Mouse (Mus musculus): ENCODE data around the gene Gm3573.
"Not testable (repeated sequence)": the region's sequence is repeated elsewhere in the genome, so short reads cannot be mapped to it uniquely, and the experiment has no call there.

Gene Gm3573

DNA sequence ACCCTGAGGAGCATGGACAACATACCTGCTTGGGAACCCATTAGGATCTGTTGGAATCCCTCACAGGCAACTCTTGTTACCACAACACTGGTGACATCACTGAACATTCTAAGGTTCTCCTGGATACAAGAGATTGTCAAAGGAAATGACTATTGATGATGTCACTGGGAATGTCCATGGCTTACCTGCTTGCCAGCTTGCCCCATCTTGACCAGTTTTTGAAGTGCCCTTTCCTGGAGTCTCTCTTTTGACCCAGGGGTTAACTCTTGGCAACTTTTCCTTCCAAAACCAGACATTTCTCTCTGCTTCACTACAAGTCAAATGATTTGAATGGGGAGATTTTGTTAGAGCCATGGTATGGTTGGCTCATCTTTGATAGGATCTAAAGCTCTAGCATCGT, at the start of gene Gm3573:
Gm3573 (minus strand) TSS at position 101 of the 400 bp plus-strand sequence.
- CTCF ChIA-PET, POLR2A ChIA-PET: not testable (repeated sequence)

DNA sequence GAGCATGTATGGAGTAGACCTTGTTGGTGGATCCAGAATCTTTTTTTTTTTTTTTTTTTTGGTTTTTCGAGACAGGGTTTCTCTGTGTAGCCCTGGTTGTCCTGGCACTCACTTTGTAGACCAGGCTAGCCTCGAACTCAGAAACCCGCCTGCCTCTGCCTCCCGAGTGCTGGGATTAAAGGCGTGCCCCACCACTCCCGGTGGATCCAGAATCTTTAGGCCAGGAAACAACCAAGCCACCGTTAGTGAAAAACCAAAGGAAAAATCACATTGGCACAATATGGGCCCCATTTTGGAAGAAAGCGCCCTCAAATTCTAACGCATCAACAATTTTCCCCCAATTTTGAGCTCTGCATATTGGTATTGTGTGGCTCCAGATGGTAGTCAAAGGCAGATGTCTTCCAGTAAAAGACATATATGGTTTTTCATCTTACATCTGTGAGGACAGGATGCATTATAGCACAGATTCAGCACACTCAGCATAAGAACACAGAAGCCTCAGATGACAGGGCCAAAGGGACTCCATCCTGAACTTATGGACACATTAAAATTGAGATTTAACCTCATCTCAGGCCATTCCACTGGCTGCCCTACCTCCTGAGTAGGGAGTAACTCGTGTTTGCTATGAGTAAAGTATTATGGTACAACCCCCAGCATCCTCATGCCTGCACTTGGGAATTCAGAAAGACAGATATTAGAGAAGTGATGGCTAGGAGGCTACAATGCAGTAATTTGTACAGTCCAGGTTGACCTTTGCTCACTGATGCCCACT, 26.4 kb upstream of the Gm3573 start:
- CTCF ChIA-PET, POLR2A ChIA-PET: not testable (repeated sequence)

DNA sequence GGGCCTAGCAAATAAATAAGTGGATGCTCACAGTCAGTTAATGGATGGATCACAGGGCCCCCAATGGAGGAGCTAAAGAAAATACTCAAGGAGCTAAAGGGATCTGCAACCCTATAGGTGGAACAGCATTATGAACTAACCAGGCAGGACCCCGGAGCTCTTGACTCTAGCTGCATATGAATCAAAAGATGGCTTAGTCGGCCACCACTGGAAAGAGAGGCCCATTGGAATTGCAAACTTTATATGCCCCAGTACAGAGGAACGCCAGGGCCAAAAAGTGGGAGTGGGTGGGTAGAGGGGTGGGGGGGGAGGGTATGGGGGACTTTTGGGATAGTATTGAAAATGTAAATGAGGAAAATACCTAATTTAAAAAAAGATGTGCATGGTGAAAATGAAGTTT, 6.7 kb downstream of the Gm3573 start:
- POLR2A ChIA-PET, CTCF ChIA-PET: not testable (repeated sequence)

DNA sequence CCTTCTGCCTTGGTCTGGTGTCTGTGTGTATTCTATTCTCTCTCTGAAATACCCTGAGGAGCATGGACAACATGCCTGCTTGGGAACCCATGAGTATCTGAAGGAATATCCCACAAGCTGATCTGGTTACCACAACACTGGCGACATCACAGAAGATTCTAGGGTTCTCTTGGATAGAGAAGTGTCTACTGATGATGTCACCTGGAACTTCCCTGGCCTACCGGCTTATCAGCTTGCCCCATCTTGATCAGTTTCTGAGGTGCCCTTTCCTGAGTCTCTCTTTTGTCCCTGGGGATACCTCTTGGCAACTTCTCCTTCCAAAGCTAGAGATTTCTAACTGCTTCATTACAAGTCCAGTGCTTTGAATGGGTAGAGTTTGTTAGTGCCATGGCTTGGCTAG, 28.1 kb downstream of the Gm3573 start, which contains the start of gene Gm17027:
Gm17027 (minus strand) TSS at position 101 of the 400 bp plus-strand sequence.
- CTCF ChIA-PET, POLR2A ChIA-PET: not testable (repeated sequence)
